Mouse (Mus musculus) forebrain, embryonic 11.5 days (tissue): ENCODE measurements at regions not wholly inside any gene's neighbourhood (a gene's known extent, or its start where the extent isn't known, plus 50 kb on each side); places are given as distances from the start of the nearest gene placed in this dataset.

Experiments used
- ATAC-seq: fragments of 200-750 bp; cut with Nextera tagmentation; replicated peaks from 2 replicates; pipeline ENCODE4 v1.8.0; 2017; ENCODE audit warnings: moderate TSS enrichment; ENCODE audit not compliant: low FRiP score
- DNase-seq: peaks from one replicate; pipeline ENCODE4 v3.0.0-alpha.2; 2017; ENCODE audit warnings: low spot score
- H3K27ac ChIP-seq: fragments of 300-500 bp; sonication (generic); 2 replicates; pipeline ENCODE4 v1.5.1; 2014; ENCODE audit warnings: low read depth, low read length
- H3K27me3 ChIP-seq: fragments of 300-500 bp; sonication (generic); 2 replicates; pipeline ENCODE4 v1.6.1; 2014; ENCODE audit warnings: mild to moderate bottlenecking, low read length, mixed read lengths; ENCODE audit not compliant: control insufficient read depth, insufficient read depth
- H3K36me3 ChIP-seq: fragments of 300-500 bp; sonication (generic); 2 replicates; pipeline ENCODE4 v1.6.1; 2014; ENCODE audit warnings: mild to moderate bottlenecking, low read length, moderate library complexity, mixed read lengths; ENCODE audit not compliant: control insufficient read depth, insufficient read depth
- H3K4me1 ChIP-seq: fragments of 300-500 bp; sonication (generic); replicated peaks from 2 replicates; pipeline ENCODE4 v1.6.1; 2014; ENCODE audit warnings: low read length, mixed read lengths; ENCODE audit not compliant: control insufficient read depth, insufficient read depth
- H3K4me2 ChIP-seq: fragments of 300-500 bp; sonication (generic); 2 replicates; pipeline ENCODE4 v1.6.1; 2014; ENCODE audit warnings: low read depth, mild to moderate bottlenecking, low read length, moderate library complexity, mixed read lengths; ENCODE audit not compliant: severe bottlenecking
- H3K4me3 ChIP-seq: fragments of 300-500 bp; sonication (generic); 2 replicates; pipeline ENCODE4 v1.5.1; 2014; ENCODE audit warnings: low read depth, low read length
- H3K9ac ChIP-seq: fragments of 300-500 bp; sonication (generic); 2 replicates; pipeline ENCODE4 v1.6.1; 2014; ENCODE audit warnings: low read length
- H3K9me3 ChIP-seq: fragments of 300-500 bp; sonication (generic); 2 replicates; pipeline ENCODE4 v1.6.1; 2016; ENCODE audit warnings: low read length, mixed read lengths; ENCODE audit not compliant: control insufficient read depth
- WGBS: fragments of 180-500 bp; shearing (Covaris S2); extraction: QIAGEN DNeasy Blood & Tissue Kit; methylation state at CpG from one replicate; pipeline ENCODE4 v1.1.7; 2014; 5-methylcytosine and 5-hydroxymethylcytosine counted together

DNA sequence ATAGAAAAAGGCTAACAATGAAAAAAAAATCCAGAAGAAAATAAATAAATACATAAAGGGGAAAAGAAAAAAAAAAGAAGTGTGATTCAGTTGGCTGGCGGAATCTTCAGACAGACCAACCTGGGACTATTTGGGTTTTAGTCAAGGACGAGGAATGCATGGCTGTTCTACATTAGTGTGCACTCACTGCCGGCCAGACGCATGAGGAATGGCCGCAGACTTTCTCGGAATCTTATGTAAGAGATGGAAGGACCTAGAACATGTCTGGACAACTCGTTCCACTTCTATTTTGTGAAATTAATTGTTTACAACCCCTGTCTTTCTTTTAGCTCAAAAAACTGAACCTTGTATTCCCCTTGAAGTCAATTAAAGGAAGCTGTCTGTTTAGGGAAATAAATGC lies 103.4 kb downstream of the Tmem170b start:
- DNase-seq = no peak
- no peak for ATAC-seq
- WGBS = 72% methylated on average over 7 of the region's 7 CpGs
- H3K4me2 ChIP-seq = no peak overlapping the region
- H3K9ac ChIP-seq = no peak overlapping the region
- H3K4me1 ChIP-seq = no peaks in the 10 kb centered on the region
- H3K27me3 ChIP-seq = no peaks in the 10 kb centered on the region
- no peaks in the 10 kb centered on the region for H3K9me3 ChIP-seq
- no peak overlapping the region for H3K27ac ChIP-seq
- no peaks in the 10 kb centered on the region for H3K36me3 ChIP-seq
- no peak overlapping the region for H3K4me3 ChIP-seq

GRCm38 (mm10) chr13:41709475-41710227 lies 103.9 kb downstream of the Tmem170b start:
- 26% methylated on average over 24 of the region's 24 CpGs for WGBS
- Histone ChIP-seq H3K4me3 (no peak overlapping the region), H3K27me3 (no peaks in the 10 kb centered on the region), H3K27ac (no peak overlapping the region), H3K9me3 (no peaks in the 10 kb centered on the region), H3K9ac (no peak overlapping the region), H3K4me1 (no peaks in the 10 kb centered on the region), H3K36me3 (no peaks in the 10 kb centered on the region), H3K4me2 (peak overlapping the region; percentile 22; the same call in 1 of the 2 replicates)
- ATAC-seq (peak; percentile 75), DNase-seq (peak; percentile 90)

DNA sequence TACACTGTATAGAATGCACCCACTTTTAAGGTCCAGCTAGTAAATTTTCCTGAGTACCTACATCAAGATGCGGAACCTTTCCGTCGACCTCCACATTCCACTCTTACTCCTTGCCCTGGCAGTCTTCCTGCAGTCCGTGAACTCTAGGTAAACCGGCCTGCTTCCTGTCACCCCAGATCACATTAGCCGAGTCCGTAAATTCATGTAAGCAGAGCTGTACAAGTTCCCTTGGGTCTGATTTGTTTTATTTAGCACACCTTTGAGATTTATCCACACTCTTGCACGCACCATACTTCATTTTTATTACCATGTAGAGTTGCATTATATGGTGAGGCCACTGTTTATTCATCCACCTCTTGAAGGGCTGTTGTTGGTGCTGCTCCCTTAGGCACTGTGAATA lies 106.9 kb downstream of the Tmem170b start:
- ATAC-seq (no peak), DNase-seq (no peak)
- H3K36me3 ChIP-seq = no peaks in the 10 kb centered on the region
- 88% methylated on average over 8 of the region's 8 CpGs for WGBS
- no peaks in the 10 kb centered on the region for H3K27me3 ChIP-seq
- H3K27ac ChIP-seq = no peak overlapping the region
- no peak overlapping the region for H3K9ac ChIP-seq
- no peaks in the 10 kb centered on the region for H3K9me3 ChIP-seq
- no peak overlapping the region for H3K4me2 ChIP-seq
- no peaks in the 10 kb centered on the region for H3K4me1 ChIP-seq
- H3K4me3 ChIP-seq = no peak overlapping the region
